Mouse (Mus musculus): ENCODE measurements at regions not wholly inside any gene's neighbourhood (a gene's known extent, or its start where the extent isn't known, plus 50 kb on each side); places are given as distances from the start of the nearest gene placed in this dataset.
"Not testable (repeated sequence)": the region's sequence is repeated elsewhere in the genome, so short reads cannot be mapped to it uniquely, and the experiment has no call there.

GRCm38 (mm10) chr16:46863959-46864358 is 365.6 kb upstream of the Nectin3 start:
- Histone ChIP-seq H3K4me1 (no peaks in the 10 kb centered on the region), H3K27ac (replicated peaks) (no peak overlapping the region), H3K36me3 (no peaks in the 10 kb centered on the region), H3K27me3 (ENCODE audit: low read depth, poor library complexity, severe bottlenecking) (no peaks in the 10 kb centered on the region), H3K9me3 (replicated peaks) (no peaks in the 10 kb centered on the region), H3K4me3 (no peak overlapping the region)
- WGBS: 92% methylated on average over 2 of the region's 2 CpGs
- DNase-seq (ENCODE audit: low spot score): no peak

- WGBS: 91% methylated on average over 4 of the region's 4 CpGs
Observed at GRCm38 (mm10) chr16:46849534-46849933, 351.2 kb upstream of the Nectin3 start.

GRCm38 (mm10) chr16:46848755-46849154 is 350.4 kb upstream of the Nectin3 start:
- Histone ChIP-seq H3K27me3 (ENCODE audit: low read depth, poor library complexity, severe bottlenecking) (no peaks in the 10 kb centered on the region), H3K4me3 (no peak overlapping the region), H3K4me1 (peaks cover 9% of the 10 kb centered on the region), H3K27ac (replicated peaks) (no peak overlapping the region), H3K9me3 (replicated peaks) (no peaks in the 10 kb centered on the region), H3K36me3 (no peaks in the 10 kb centered on the region)
- no peak for DNase-seq (ENCODE audit: low spot score)

More at GRCm38 (mm10) chr16:46849534-46849933, 351.2 kb upstream of the Nectin3 start:
- H3K4me3 ChIP-seq: no peak overlapping the region
- H3K4me1 ChIP-seq: peaks cover 9% of the 10 kb centered on the region
- no peaks in the 10 kb centered on the region for H3K9me3 ChIP-seq (replicated peaks)
- no peak overlapping the region for H3K27ac ChIP-seq (replicated peaks)
- DNase-seq (ENCODE audit: low spot score): no peak
- no peaks in the 10 kb centered on the region for H3K27me3 ChIP-seq (ENCODE audit: low read depth, poor library complexity, severe bottlenecking)
- no peaks in the 10 kb centered on the region for H3K36me3 ChIP-seq

- Histone ChIP-seq H3K27ac (replicated peaks) (no peak overlapping the region), H3K27me3 (ENCODE audit: low read depth, poor library complexity, severe bottlenecking) (no peaks in the 10 kb centered on the region), H3K36me3 (no peaks in the 10 kb centered on the region), H3K4me3 (no peak overlapping the region), H3K4me1 (peaks cover 9% of the 10 kb centered on the region), H3K9me3 (replicated peaks) (no peaks in the 10 kb centered on the region)
- DNase-seq (ENCODE audit: low spot score): no peak
- 66% methylated on average over 3 of the region's 3 CpGs for WGBS
Observed at GRCm38 (mm10) chr16:46847707-46848356, 349.5 kb upstream of the Nectin3 start.

- H3K27me3 ChIP-seq (ENCODE audit: low read depth, poor library complexity, severe bottlenecking): no peaks in the 10 kb centered on the region
Observed at GRCm38 (mm10) chr16:46841179-46841578, 342.9 kb upstream of the Nectin3 start.

GRCm38 (mm10) chr16:46840764-46841163 is 342.4 kb upstream of the Nectin3 start:
- Histone ChIP-seq H3K9me3 (replicated peaks) (no peaks in the 10 kb centered on the region), H3K4me3 (no peak overlapping the region), H3K27me3 (ENCODE audit: low read depth, poor library complexity, severe bottlenecking) (no peaks in the 10 kb centered on the region), H3K36me3 (no peaks in the 10 kb centered on the region), H3K4me1 (peaks cover 4% of the 10 kb centered on the region; the same call in 1 of the 2 replicates), H3K27ac (replicated peaks) (no peak overlapping the region)
- no peak for DNase-seq (ENCODE audit: low spot score)

More at GRCm38 (mm10) chr16:46841179-46841578, 342.9 kb upstream of the Nectin3 start:
- no peak for DNase-seq (ENCODE audit: low spot score)
- Histone ChIP-seq H3K27ac (replicated peaks) (no peak overlapping the region), H3K9me3 (replicated peaks) (no peaks in the 10 kb centered on the region), H3K36me3 (no peaks in the 10 kb centered on the region), H3K4me3 (no peak overlapping the region), H3K4me1 (peaks cover 4% of the 10 kb centered on the region; the same call in 1 of the 2 replicates)
- 88% methylated on average over 2 of the region's 2 CpGs for WGBS

GRCm38 (mm10) chr16:46825147-46825546 is 326.8 kb upstream of the Nectin3 start:
- 93% methylated on average over 2 of the region's 2 CpGs for WGBS
- H3K27me3 ChIP-seq (ENCODE audit: low read depth, poor library complexity, severe bottlenecking): no peaks in the 10 kb centered on the region
- H3K9me3 ChIP-seq (replicated peaks): no peaks in the 10 kb centered on the region
- H3K4me3 ChIP-seq: no peak overlapping the region
- no peaks in the 10 kb centered on the region for H3K36me3 ChIP-seq
- no peak overlapping the region for H3K27ac ChIP-seq (replicated peaks)
- no peak for DNase-seq (ENCODE audit: low spot score)
- H3K4me1 ChIP-seq: no peaks in the 10 kb centered on the region

GRCm38 (mm10) chr16:46822753-46823152 is 324.4 kb upstream of the Nectin3 start:
- WGBS: 63% methylated on average over 3 of the region's 3 CpGs
- H3K9me3 ChIP-seq (replicated peaks): no peaks in the 10 kb centered on the region
- H3K36me3 ChIP-seq: no peaks in the 10 kb centered on the region
- H3K27ac ChIP-seq (replicated peaks): no peak overlapping the region
- H3K4me3 ChIP-seq: no peak overlapping the region
- DNase-seq (ENCODE audit: low spot score): no peak
- no peaks in the 10 kb centered on the region for H3K4me1 ChIP-seq
- H3K27me3 ChIP-seq (ENCODE audit: low read depth, poor library complexity, severe bottlenecking): no peaks in the 10 kb centered on the region

- WGBS: 89% methylated on average over 1 of the region's 1 CpGs
- Histone ChIP-seq H3K4me3 (no peak overlapping the region), H3K4me1 (no peaks in the 10 kb centered on the region), H3K9me3 (replicated peaks) (no peaks in the 10 kb centered on the region), H3K27ac (replicated peaks) (no peak overlapping the region), H3K27me3 (ENCODE audit: low read depth, poor library complexity, severe bottlenecking) (no peaks in the 10 kb centered on the region), H3K36me3 (no peaks in the 10 kb centered on the region)
- no peak for DNase-seq (ENCODE audit: low spot score)
Observed at GRCm38 (mm10) chr16:46818215-46818614, 319.9 kb upstream of the Nectin3 start.

- H3K4me1 ChIP-seq; H3K9me3 ChIP-seq (replicated peaks); H3K27me3 ChIP-seq (ENCODE audit: low read depth, poor library complexity, severe bottlenecking); H3K27ac ChIP-seq (replicated peaks); DNase-seq (ENCODE audit: low spot score); H3K4me3 ChIP-seq; H3K36me3 ChIP-seq: not testable (repeated sequence)
Observed at GRCm38 (mm10) chr16:46811835-46812234, 313.5 kb upstream of the Nectin3 start.

GRCm38 (mm10) chr16:46807476-46807875 is 309.2 kb upstream of the Nectin3 start:
- Histone ChIP-seq H3K9me3 (replicated peaks) (no peaks in the 10 kb centered on the region), H3K27ac (replicated peaks) (no peak overlapping the region), H3K27me3 (ENCODE audit: low read depth, poor library complexity, severe bottlenecking) (no peaks in the 10 kb centered on the region), H3K4me3 (no peak overlapping the region), H3K36me3 (no peaks in the 10 kb centered on the region), H3K4me1 (no peaks in the 10 kb centered on the region)
- WGBS: 85% methylated on average over 2 of the region's 2 CpGs
- no peak for DNase-seq (ENCODE audit: low spot score)

- no peak for DNase-seq (ENCODE audit: low spot score)
- Histone ChIP-seq H3K27me3 (ENCODE audit: low read depth, poor library complexity, severe bottlenecking) (no peaks in the 10 kb centered on the region), H3K4me3 (no peak overlapping the region), H3K9me3 (replicated peaks) (no peaks in the 10 kb centered on the region), H3K27ac (replicated peaks) (no peak overlapping the region), H3K4me1 (no peaks in the 10 kb centered on the region), H3K36me3 (no peaks in the 10 kb centered on the region)
- WGBS: 76% methylated on average over 5 of the region's 5 CpGs
Observed at GRCm38 (mm10) chr16:46776367-46776766, 278.0 kb upstream of the Nectin3 start.

GRCm38 (mm10) chr16:46769383-46769782 is 271.1 kb upstream of the Nectin3 start:
- H3K27ac ChIP-seq (replicated peaks): no peak overlapping the region
- no peaks in the 10 kb centered on the region for H3K9me3 ChIP-seq (replicated peaks)
- no peaks in the 10 kb centered on the region for H3K27me3 ChIP-seq (ENCODE audit: low read depth, poor library complexity, severe bottlenecking)
- H3K36me3 ChIP-seq: no peaks in the 10 kb centered on the region
- no peak overlapping the region for H3K4me3 ChIP-seq
- 35% methylated on average over 4 of the region's 4 CpGs for WGBS
- peak; percentile 22 for DNase-seq (ENCODE audit: low spot score)
- H3K4me1 ChIP-seq: peaks cover 16% of the 10 kb centered on the region

- Histone ChIP-seq H3K9me3 (replicated peaks) (no peaks in the 10 kb centered on the region), H3K4me3 (no peak overlapping the region), H3K4me1 (peaks cover 16% of the 10 kb centered on the region), H3K27ac (replicated peaks) (no peak overlapping the region), H3K36me3 (no peaks in the 10 kb centered on the region), H3K27me3 (ENCODE audit: low read depth, poor library complexity, severe bottlenecking) (no peaks in the 10 kb centered on the region)
- DNase-seq (ENCODE audit: low spot score): no peak
- WGBS: 58% methylated on average over 1 of the region's 1 CpGs
Observed at GRCm38 (mm10) chr16:46768376-46768775, 270.1 kb upstream of the Nectin3 start.
